In the genomic region with DNA sequence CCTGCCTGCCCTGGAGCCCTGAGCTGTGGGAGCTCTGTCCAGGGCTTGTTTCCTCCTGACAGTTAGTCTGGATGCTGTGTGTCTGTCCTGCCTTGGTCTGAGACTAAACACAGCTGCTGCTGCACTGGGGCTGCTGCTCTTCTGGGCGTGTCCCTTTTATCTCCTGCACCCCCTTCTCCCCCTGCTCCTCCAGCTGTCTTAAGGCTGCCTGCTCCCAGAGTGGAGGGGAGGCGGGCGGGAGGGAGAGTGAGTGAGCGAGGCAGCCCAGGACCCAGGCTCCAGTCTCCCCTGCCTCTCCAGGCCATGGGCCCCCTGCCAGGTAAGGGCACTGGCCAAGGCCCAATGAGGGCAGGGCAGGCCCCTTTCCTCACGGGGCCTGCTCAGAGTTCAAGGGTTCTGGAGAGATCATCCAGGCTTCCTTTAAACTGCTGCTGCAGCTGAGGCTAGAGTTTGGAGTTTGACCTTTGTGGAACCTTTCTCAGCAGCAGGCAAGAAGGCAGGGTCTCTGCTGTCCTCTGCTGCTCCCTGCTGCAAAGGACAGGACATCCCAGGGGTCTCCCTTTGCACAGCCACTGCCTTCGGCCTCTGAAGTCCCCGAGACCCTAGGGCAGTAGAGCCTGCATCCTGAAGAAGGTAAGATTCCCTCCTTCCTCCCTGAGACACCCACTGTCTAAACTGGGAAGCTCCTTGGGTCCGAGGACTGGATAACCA, we compare ENCODE assay signal across 9 mouse cellular contexts. TPM values are rescaled to one million over a fixed set of nuclear protein-coding genes. Genes with fewer than 3 reads are reported as not detected.
DNase-seq lines count a peak whose midpoint lies in the region; ATAC-seq and TF ChIP-seq lines count a peak whose summit lies in the region.
"Had no signal": no experiment of that assay in that cellular context is flagged by ENCODE, and none has a peak within 500 bp of the region (broad histone marks: within the 10 kb centered on the region; RNA-seq: fewer than 3 reads in every experiment).

A gene (plus strand): TSS at position 416 of the 711 bp plus-strand sequence.

- DNase-seq in embryo, embryonic 11 days: peak; percentile 29
- no peak for DNase-seq in embryo, embryonic 9.5 days (ENCODE audit: extremely low spot score)
- DNase-seq in heart, postnatal 10 days: peak; percentile 25
- no peak for DNase-seq in limb, embryonic 10.5 days (ENCODE audit: low spot score)
- DNase-seq in frontal cortex, postnatal 14 days (ENCODE audit: low spot score in 2 of 2): no peak
- DNase-seq in T-cell, adult 2 months (ENCODE audit: low spot score): no peak

- 34% methylated on average over 8 of the region's 8 CpGs for WGBS in limb, embryonic 10.5 days

- ATAC-seq in megakaryocyte, adult 5-6 weeks (ENCODE audit: poor library complexity, severe bottlenecking): no peak

- TF ChIP-seq EP300 in ES-Bruce4 (IDR thresholded peaks at IDR 0.05; ENCODE audit: insufficient read depth, low read depth, low read length): peak; percentile 82

- H3K4me1 ChIP-seq in ES-Bruce4 (ENCODE audit: control insufficient read depth, insufficient read depth, low read length): peaks cover 10% of the 10 kb centered on the region
- H3K4me1 ChIP-seq in limb, embryonic 10.5 days: peaks cover 16% of the 10 kb centered on the region

- TF ChIP-seq POLR2A in ES-Bruce4 (IDR thresholded peaks at IDR 0.05; ENCODE audit: insufficient read depth, low read length): no peak

- no peak for TF ChIP-seq CTCF in ES-Bruce4 (IDR thresholded peaks at IDR 0.05; ENCODE audit: low read depth, low read length)

- H3K4me3 ChIP-seq in ES-Bruce4 (ENCODE audit: low read depth, low read length): peak within 1 kb of the TSS; percentile 16
- H3K4me3 ChIP-seq in limb, embryonic 10.5 days: no peak within 1 kb of the TSS
- H3K4me3 ChIP-seq: heart, embryonic 13.5 days had no signal

- no peaks in the 10 kb centered on the region for H3K27me3 ChIP-seq in ES-Bruce4 (ENCODE audit: control insufficient read depth, insufficient read depth, low read length, poor library complexity, severe bottlenecking)
- H3K27me3 ChIP-seq in limb, embryonic 10.5 days (ENCODE audit: low read depth, poor library complexity, severe bottlenecking): no peaks in the 10 kb centered on the region

- H3K36me3 ChIP-seq in ES-Bruce4 (ENCODE audit: control insufficient read depth, insufficient read depth, low read length, poor library complexity, severe bottlenecking): no peaks in the 10 kb centered on the region
- H3K36me3 ChIP-seq in limb, embryonic 10.5 days: no peaks in the 10 kb centered on the region
- H3K36me3 ChIP-seq: heart, embryonic 13.5 days had no signal

- peak within 1 kb of the TSS; percentile 91 for H3K27ac ChIP-seq in ES-Bruce4 (ENCODE audit: insufficient read depth, low read length)
- H3K27ac ChIP-seq in limb, embryonic 10.5 days: peak within 1 kb of the TSS; percentile 56; the same call in 1 of the 2 replicates
- H3K27ac ChIP-seq: heart, embryonic 13.5 days had no signal

- H3K9me3 ChIP-seq in ES-Bruce4 (replicated peaks; ENCODE audit: control insufficient read depth, insufficient read depth, low read length, poor library complexity, severe bottlenecking): no peaks in the 10 kb centered on the region
- H3K9me3 ChIP-seq in limb, embryonic 10.5 days (replicated peaks): no peaks in the 10 kb centered on the region
- H3K9me3 ChIP-seq: heart, embryonic 13.5 days had no signal

- intact Hi-C loops in heart, postnatal 10 days (cut with DNase I): no loop called here

- peak within 1 kb of the TSS; percentile 45 for H3K9ac ChIP-seq in ES-Bruce4 (ENCODE audit: low read depth, poor library complexity, severe bottlenecking)
- H3K9ac ChIP-seq: heart, embryonic 13.5 days had no signal

RNA-seq across cellular contexts. Expression of the gene that starts here (rescaled TPM):
- polyA plus RNA-seq in ES-Bruce4 (2011; ENCODE audit: insufficient read depth, insufficient read length, low read depth, missing spikeins): 2.3 TPM in 2 replicates
- not detected for total RNA-seq in heart, postnatal 10 days (2021)
- 0.08 and 0.36 TPM in 2 replicates for polyA plus RNA-seq in limb, embryonic 10.5 days (2016; fragmentation: Nextera tagmentation; extraction: Ambion mirVana)
- 0.11 and 1.5 TPM in 2 replicates for total RNA-seq in megakaryocyte, adult 5-6 weeks (2015)
- 0.48 and 15.2 TPM in 2 replicates for total RNA-seq in megakaryocyte, adult 5-6 weeks (2017)

Comparison
In these comparisons a context has a peak if more than half of its experiments do, and no peak if none do; other contexts are left out.
1. Peak in DNase-seq in heart, postnatal 10 days; RNA of the gene not detected or under 1 TPM.